Mouse (Mus musculus) CH12.LX (cell line): ENCODE data around the gene Cstad. TPM values are rescaled to one million over a fixed set of nuclear protein-coding genes. Genes with fewer than 3 reads are reported as not detected.

Source experiments
- DNase-seq: peaks from one replicate; pipeline ENCODE4 v3.0.0-alpha.2; 2013; ENCODE audit errors: extremely low read depth
- H3K27ac ChIP-seq: 2 replicates; pipeline ENCODE4 v1.5.1; 2012; ENCODE audit warnings: low read depth, mild to moderate bottlenecking, control low read depth, moderate library complexity; ENCODE audit not compliant: insufficient read depth
- H3K27me3 ChIP-seq: replicated peaks from 2 replicates; pipeline ENCODE3; 2012; ENCODE audit warnings: inconsistent platforms
- H3K36me3 ChIP-seq, 2 experiments: replicated peaks in 1 of 2; 2 replicates each; pipeline versions ENCODE3 to v1.6.1; 2012; ENCODE audit warnings: inconsistent platforms in 1 of 2, low read length in 1 of 2, mild to moderate bottlenecking in 1 of 2, mixed read lengths in 1 of 2, moderate library complexity in 1 of 2; ENCODE audit not compliant: control insufficient read depth in 1 of 2, insufficient read depth in 1 of 2
- H3K4me1 ChIP-seq, 2 experiments: 2 replicates each; pipeline ENCODE4 v1.6.1; 2012; ENCODE audit warnings: inconsistent platforms in 1 of 2, moderate library complexity in 1 of 2; ENCODE audit not compliant: insufficient read depth in 2 of 2, control insufficient read depth in 1 of 2
- H3K4me2 ChIP-seq: 2 replicates; pipeline ENCODE4 v1.6.1; 2012; ENCODE audit warnings: low read depth, mild to moderate bottlenecking, control low read depth; ENCODE audit not compliant: poor library complexity, insufficient read depth, severe bottlenecking
- H3K4me3 ChIP-seq, 3 experiments: fragments of 150-350 bp in 1 of 3; sonication (generic) in 1 of 3; replicated peaks in 1 of 3; 2 replicates each; pipeline versions ENCODE3 to v1.5.1; 2011 to 2012; ENCODE audit warnings: low read depth in 2 of 3, low read length in 2 of 3, mild to moderate bottlenecking in 2 of 3, moderate library complexity in 2 of 3, control low read depth in 1 of 3, improper control_type of control experiment in 1 of 3, inconsistent platforms in 1 of 3, mixed read lengths in 1 of 3; ENCODE audit not compliant: poor library complexity in 1 of 3
- H3K79me2 ChIP-seq: replicated peaks from 2 replicates; pipeline ENCODE4 v1.6.1; 2012; ENCODE audit warnings: mild to moderate bottlenecking, moderate library complexity; ENCODE audit not compliant: control insufficient read depth, poor library complexity, insufficient read depth, severe bottlenecking; ENCODE audit errors: extremely low read depth
- H3K9ac ChIP-seq: 2 replicates; pipeline ENCODE4 v1.6.1; 2012; ENCODE audit warnings: low read depth, mild to moderate bottlenecking, control low read depth, moderate library complexity; ENCODE audit not compliant: insufficient read depth
- H3K9me3 ChIP-seq: replicated peaks from 2 replicates; pipeline ENCODE3; 2012; ENCODE audit warnings: low read length, inconsistent platforms, mixed read lengths
- CHD1 ChIP-seq: IDR thresholded peaks from 2 replicates; pipeline ENCODE4 v1.6.1; 2012; ENCODE audit warnings: low read depth, low read length, improper control_type of control experiment, inconsistent platforms
- CHD2 ChIP-seq: IDR thresholded peaks from 2 replicates; pipeline ENCODE4 v1.6.1; 2011; ENCODE audit warnings: low read length, improper control_type of control experiment
- ELF1 ChIP-seq: IDR thresholded peaks from 2 replicates; pipeline ENCODE4 v1.6.1; 2014; ENCODE audit warnings: low read depth, mild to moderate bottlenecking, inconsistent platforms, low read length, improper control_type of control experiment
- EP300 ChIP-seq: IDR thresholded peaks from 2 replicates; pipeline ENCODE4 v1.6.1; 2011; ENCODE audit warnings: low read length, improper control_type of control experiment
- ETS1 ChIP-seq: conservative IDR thresholded peaks from 2 replicates; pipeline ENCODE4 v1.6.1; 2012; ENCODE audit warnings: low read depth, mild to moderate bottlenecking, inconsistent platforms, low read length, improper control_type of control experiment, moderate library complexity
- HCFC1 ChIP-seq: IDR thresholded peaks from 2 replicates; pipeline ENCODE4 v1.6.1; 2012; ENCODE audit warnings: low read depth, mild to moderate bottlenecking, inconsistent platforms, low read length, improper control_type of control experiment
- IRF4 ChIP-seq: IDR thresholded peaks from 2 replicates; pipeline ENCODE4 v1.6.1; 2014; ENCODE audit warnings: low read depth, mild to moderate bottlenecking, inconsistent platforms, low read length, improper control_type of control experiment
- MAX ChIP-seq: IDR thresholded peaks from 2 replicates; pipeline ENCODE4 v1.6.1; 2011; ENCODE audit warnings: low read length, improper control_type of control experiment
- MAZ ChIP-seq: IDR thresholded peaks from 2 replicates; pipeline ENCODE4 v1.6.1; 2012; ENCODE audit warnings: low read depth, mild to moderate bottlenecking, inconsistent platforms, low read length, improper control_type of control experiment, moderate library complexity
- MEF2A ChIP-seq: IDR thresholded peaks from 2 replicates; pipeline ENCODE4 v1.6.1; 2014; ENCODE audit warnings: low read depth, mild to moderate bottlenecking, inconsistent platforms, low read length, improper control_type of control experiment, borderline replicate concordance
- MXI1 ChIP-seq: IDR thresholded peaks from 2 replicates; pipeline ENCODE4 v1.6.1; 2011; ENCODE audit warnings: mild to moderate bottlenecking, low read depth, low read length, improper control_type of control experiment
- NELFE ChIP-seq: IDR thresholded peaks from 2 replicates; pipeline ENCODE4 v1.6.1; 2011; ENCODE audit warnings: low read depth, low read length, improper control_type of control experiment
- NRF1 ChIP-seq: IDR thresholded peaks from 2 replicates; pipeline ENCODE4 v1.6.1; 2014; ENCODE audit warnings: low read depth, mild to moderate bottlenecking, inconsistent platforms, low read length, improper control_type of control experiment, moderate library complexity
- PAX5 ChIP-seq: IDR thresholded peaks from 2 replicates; pipeline ENCODE4 v1.6.1; 2012; ENCODE audit warnings: low read length, inconsistent platforms, mixed read lengths
- POLR2AphosphoS2 ChIP-seq: IDR thresholded peaks from 2 replicates; pipeline ENCODE4 v1.6.1; 2011; ENCODE audit warnings: low read depth, low read length, improper control_type of control experiment
- RAD21 ChIP-seq: IDR thresholded peaks from 2 replicates; pipeline ENCODE4 v1.6.1; 2011; ENCODE audit warnings: low read depth, mild to moderate bottlenecking, low read length, improper control_type of control experiment, moderate library complexity
- TBP ChIP-seq: conservative IDR thresholded peaks from 2 replicates; pipeline ENCODE4 v1.6.1; 2011; ENCODE audit warnings: low read depth, low read length, improper control_type of control experiment
- UBTF ChIP-seq: IDR thresholded peaks from 2 replicates; pipeline ENCODE4 v1.6.1; 2012; ENCODE audit warnings: low read depth, mild to moderate bottlenecking, inconsistent platforms, low read length, improper control_type of control experiment, moderate library complexity
- USF1 ChIP-seq: IDR thresholded peaks from 2 replicates; pipeline ENCODE4 v1.6.1; 2014; ENCODE audit warnings: low read depth, mild to moderate bottlenecking, inconsistent platforms, low read length, improper control_type of control experiment
- ZC3H11A ChIP-seq: IDR thresholded peaks from 2 replicates; pipeline ENCODE4 v1.6.1; 2012; ENCODE audit warnings: low read depth, mild to moderate bottlenecking, inconsistent platforms, low read length, improper control_type of control experiment
- ZKSCAN1 ChIP-seq: IDR thresholded peaks from 2 replicates; pipeline ENCODE4 v1.6.1; 2012; ENCODE audit warnings: low read depth, inconsistent platforms, low read length, improper control_type of control experiment, borderline replicate concordance
- ZMIZ1 ChIP-seq: IDR thresholded peaks from 2 replicates; pipeline ENCODE4 v1.6.1; 2012; ENCODE audit warnings: low read depth, mild to moderate bottlenecking, inconsistent platforms, low read length, improper control_type of control experiment
- dilution Hi-C: fragments of 300-500 bp; cut with MboI; formaldehyde crosslinking; loops from 2 replicates; pipeline ENCODE4 v1.14.3; 2020; ENCODE audit warnings: low sequenced_read_pairs; ENCODE audit not compliant: extremely low pct_unique_long_range_greater_than_20kb, extremely low pct_ligation_motif_present
- in situ Hi-C: fragments of 300-500 bp; cut with MboI; formaldehyde crosslinking; loops from 3 replicates; pipeline ENCODE4 v1.14.3; 2019; ENCODE audit warnings: low sequenced_read_pairs, low pct_ligation_motif_present, low pct_unique_long_range_greater_than_20kb, mixed read lengths
- polyA plus RNA-seq: library from polyadenylated mRNA; unstranded; fragments of >175 nt; gene quantifications from 2 replicates; pipeline ENCODE4 v1.2.1, GENCODE M21; 2012; ENCODE audit warnings: low read depth; ENCODE audit not compliant: insufficient read length
- total RNA-seq, 2 experiments: library from RNA; depleted of rRNA; stranded (reverse); fragments of 300-350 nt in 1 of 2; fragments of >200 nt in 1 of 2; gene quantifications; 2 replicates each; pipeline ENCODE4 v1.2.3; 2012 to 2014

Cstad gene
- total and polyA plus RNA-seq, 3 experiments = 0.29 to 0.51 TPM; not detected in 1

DNA sequence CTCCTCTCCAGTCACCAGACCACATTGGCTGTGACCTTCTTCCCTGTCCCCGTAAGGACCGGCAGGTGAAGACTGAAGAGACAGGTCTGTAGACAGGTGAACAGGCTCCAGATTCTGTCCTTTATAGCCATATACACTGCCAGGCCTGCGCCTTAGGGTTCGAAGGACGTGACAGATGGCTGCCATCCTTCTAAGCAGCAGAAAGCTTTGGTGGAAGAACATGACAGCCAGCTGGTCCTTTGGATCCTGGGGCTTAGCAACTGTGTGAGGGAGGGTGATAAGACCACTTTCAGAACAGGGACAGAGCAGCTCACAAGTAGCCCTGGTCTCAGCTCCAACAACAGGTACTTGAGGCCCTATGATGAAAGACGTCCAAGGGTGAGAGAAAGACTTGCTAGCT lies 43.2 kb downstream of the Cstad start:
- Histone ChIP-seq H3K79me2 (no peaks in the 10 kb centered on the region), H3K9ac (no peak overlapping the region), H3K4me3 (no peak overlapping the region), H3K27me3 (peaks cover 1% of the 10 kb centered on the region), H3K36me3 (no peaks in the 10 kb centered on the region), H3K4me1 (peaks cover 6% of the 10 kb centered on the region in 2 experiments), H3K27ac (no peak overlapping the region), H3K4me2 (no peak overlapping the region), H3K9me3 (no peaks in the 10 kb centered on the region)
- dilution Hi-C loops = no loop called here
- DNase-seq = no peak
- in situ Hi-C loops = no loop called here
- TF ChIP-seq NELFE (no peak), MAX (no peak), ETS1 (no peak), ZC3H11A (no peak), MXI1 (no peak), MAZ (no peak), NRF1 (no peak), EP300 (no peak), RAD21 (no peak), HCFC1 (no peak), POLR2AphosphoS2 (no peak), CHD2 (no peak), UBTF (no peak), CHD1 (no peak), ELF1 (no peak), PAX5 (no peak)
- TF ChIP-seq, all 38 proteins: peak for 0

DNA sequence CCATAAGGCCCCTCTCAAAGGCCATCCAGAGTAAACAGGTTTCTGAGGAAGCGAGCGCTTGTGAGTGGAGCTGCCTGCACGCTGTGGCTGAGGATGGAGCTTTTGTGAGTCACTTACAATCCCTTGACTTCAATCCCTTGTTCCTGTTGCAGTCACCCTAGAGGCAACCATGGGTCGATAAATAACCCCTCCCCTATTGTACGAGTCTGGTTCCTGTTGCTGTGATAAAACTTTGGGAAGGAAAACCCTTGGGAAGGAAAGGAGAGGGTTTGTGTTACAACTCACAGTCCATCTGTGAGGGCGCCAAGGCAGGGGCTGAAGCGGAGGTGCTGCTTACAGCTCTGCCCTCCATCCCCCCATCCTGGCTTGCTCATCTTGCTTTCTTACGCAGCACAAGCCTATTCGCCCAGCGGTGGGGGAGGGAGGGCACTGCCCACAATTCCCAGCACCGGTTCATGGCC lies 45.2 kb downstream of the Cstad start:
- Histone ChIP-seq H3K27ac (no peak overlapping the region), H3K36me3 (no peaks in the 10 kb centered on the region), H3K79me2 (no peaks in the 10 kb centered on the region), H3K4me3 (no peak overlapping the region), H3K27me3 (peaks cover 1% of the 10 kb centered on the region), H3K9ac (no peak overlapping the region), H3K4me1 (peaks cover 6 to 8% of the 10 kb centered on the region in 2 experiments), H3K9me3 (no peaks in the 10 kb centered on the region), H3K4me2 (no peak overlapping the region)
- in situ Hi-C loops (no loop called here), dilution Hi-C loops (no loop called here)
- TF ChIP-seq MAX (no peak), USF1 (no peak), RAD21 (no peak), ZC3H11A (no peak), NELFE (no peak), IRF4 (no peak), MEF2A (no peak), TBP (no peak), MAZ (no peak), NRF1 (no peak), ZMIZ1 (no peak), ZKSCAN1 (no peak)
- DNase-seq = no peak
